Mouse (Mus musculus) myocyte (in vitro differentiated cells): ENCODE measurements at regions not wholly inside any gene's neighbourhood (a gene's known extent, or its start where the extent isn't known, plus 50 kb on each side); places are given as distances from the start of the nearest gene placed in this dataset.

Source experiments
- POLR2A ChIP-seq: IDR thresholded peaks from one replicate; pipeline ENCODE4 v1.6.1; 2011; ENCODE audit warnings: low read depth, mild to moderate bottlenecking, control low read depth, moderate library complexity; ENCODE audit not compliant: insufficient read length
- POLR2AphosphoS2 ChIP-seq: IDR thresholded peaks from one replicate; pipeline ENCODE4 v1.6.1; 2011; ENCODE audit warnings: low read depth, control low read depth; ENCODE audit not compliant: insufficient read length
- SRF ChIP-seq: IDR thresholded peaks from one replicate; pipeline ENCODE4 v1.6.1; 2011; ENCODE audit warnings: low read depth; ENCODE audit not compliant: control insufficient read depth, insufficient read length
- USF1 ChIP-seq: IDR thresholded peaks from one replicate; pipeline ENCODE4 v1.6.1; 2011; ENCODE audit warnings: low read depth, mild to moderate bottlenecking, control low read depth, moderate library complexity

GRCm38 (mm10) chr13:47917370-47917769 is 343.7 kb upstream of the Id4 start:
- TF ChIP-seq POLR2AphosphoS2, result no peak
- TF ChIP-seq USF1, result no peak
- TF ChIP-seq POLR2A, result no peak
- no peak for TF ChIP-seq SRF
